Mouse (Mus musculus): Measurements from ENCODE around the gene Xirp1.

Gene Xirp1

DNA sequence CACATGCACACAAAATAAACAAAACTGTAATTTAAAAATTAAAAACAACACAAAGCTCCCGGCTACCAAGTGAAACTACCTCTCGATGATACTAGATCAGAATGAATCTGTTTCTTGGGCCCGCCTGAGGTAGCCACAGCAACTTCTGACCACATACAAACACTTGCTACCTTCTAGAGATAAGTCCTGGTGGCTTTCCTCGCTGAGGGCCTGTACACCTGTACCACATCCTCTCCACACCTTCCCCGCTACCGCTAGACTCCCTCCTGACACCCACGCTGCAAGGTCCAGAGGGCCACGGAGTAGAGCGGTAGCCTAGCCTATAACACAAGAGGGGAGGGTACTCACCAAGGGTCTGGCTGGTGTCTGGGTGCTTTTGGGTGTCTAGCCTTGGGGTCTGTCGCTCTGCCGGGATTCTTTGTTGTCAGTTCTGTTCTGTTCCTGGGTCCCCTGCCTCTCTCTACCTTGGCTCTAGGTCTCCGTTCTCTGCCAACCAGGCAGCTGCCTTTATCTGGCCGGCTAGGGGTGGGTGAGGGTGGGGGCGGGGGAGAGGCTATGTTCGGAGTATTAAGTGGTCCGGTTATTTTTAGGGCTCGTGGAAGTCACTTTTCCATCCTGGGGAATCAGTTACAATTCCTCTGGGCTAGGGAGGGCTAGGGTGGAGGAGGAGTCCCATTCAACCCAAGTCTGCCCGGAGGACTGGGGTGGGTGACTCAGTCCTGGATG, at the start of gene Xirp1:
TSS of gene Xirp1 (minus strand) at position 513 of the 726 bp plus-strand sequence.
- DNase-seq: peak; percentile 34

GRCm38 (mm10) chr9:120073169-120073568, 49.8 kb upstream of the Xirp1 start:
- peak; percentile 69 for DNase-seq

DNA sequence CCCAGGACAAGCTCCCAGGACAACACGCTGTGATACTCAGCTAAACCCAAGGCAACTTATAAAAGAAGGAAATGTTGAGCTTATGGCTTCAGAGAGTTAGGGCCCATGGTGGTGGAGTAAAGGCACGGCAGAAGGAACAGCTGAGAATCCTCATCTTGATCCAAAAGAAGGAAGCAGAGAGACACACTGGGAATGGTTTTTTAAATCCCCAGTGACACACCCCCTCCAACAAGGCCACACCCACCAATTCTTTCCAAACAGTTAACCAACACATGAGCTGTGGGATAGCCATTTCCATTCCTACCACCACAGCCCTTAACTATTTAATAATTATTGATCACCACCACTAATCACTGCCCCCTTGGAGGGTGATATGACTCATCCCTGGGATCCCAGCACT, 47.9 kb upstream of the Xirp1 start:
- DNase-seq: no peak

- no peak for DNase-seq
Observed at GRCm38 (mm10) chr9:120069779-120070178, 46.4 kb upstream of the Xirp1 start, which contains the start of gene Cx3cr1. Cx3cr1 (minus strand) TSS chr9:120069879.

DNA sequence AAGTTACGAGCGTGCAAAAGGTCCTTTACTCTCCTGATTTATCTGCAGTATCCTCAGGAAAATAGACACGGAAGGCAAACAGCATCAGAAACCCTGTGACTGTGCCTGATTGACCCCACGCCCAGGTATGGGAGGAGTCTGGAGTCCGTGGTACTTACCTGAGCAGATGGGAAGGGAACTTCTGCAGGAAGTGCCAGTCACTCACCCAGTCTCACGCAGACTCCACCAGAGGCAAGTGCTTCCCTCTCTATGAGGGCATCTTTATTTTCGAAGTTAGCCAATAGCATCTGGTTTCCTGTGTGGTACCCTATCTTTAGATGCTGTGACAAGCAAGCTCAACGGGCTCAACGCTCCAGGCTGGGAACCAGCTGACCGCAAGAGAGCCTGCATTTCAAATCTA, 44.6 kb upstream of the Xirp1 start:
- DNase-seq: no peak

GRCm38 (mm10) chr9:120067609-120068008, 44.2 kb upstream of the Xirp1 start:
- no peak for DNase-seq

- no peak for DNase-seq
Observed at GRCm38 (mm10) chr9:120064317-120064716, 40.9 kb upstream of the Xirp1 start.

GRCm38 (mm10) chr9:120058730-120059129, 35.3 kb upstream of the Xirp1 start:
- no peak for DNase-seq

DNA sequence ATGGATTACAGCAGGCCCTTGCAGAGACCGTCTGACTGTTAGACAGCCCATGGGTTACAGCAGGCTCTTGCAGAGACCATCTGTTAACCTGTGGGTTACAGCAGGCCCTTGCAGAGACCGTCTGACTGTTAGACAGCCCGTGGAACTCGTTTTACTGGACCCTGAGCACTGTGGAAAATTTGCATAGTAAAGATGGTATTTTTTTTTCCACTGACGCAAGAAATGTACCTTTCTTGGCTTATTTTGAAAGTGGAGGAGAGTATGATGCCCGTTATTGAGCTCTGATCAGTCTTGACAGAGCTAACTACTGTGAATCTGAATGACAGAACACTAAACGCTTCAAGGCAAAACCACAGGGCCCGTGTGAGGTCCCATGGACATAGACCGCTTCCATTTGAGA, 32.8 kb upstream of the Xirp1 start:
- DNase-seq: no peak

- peak; percentile 22 for DNase-seq
Observed at GRCm38 (mm10) chr9:120054545-120055277, 31.3 kb upstream of the Xirp1 start.

DNA sequence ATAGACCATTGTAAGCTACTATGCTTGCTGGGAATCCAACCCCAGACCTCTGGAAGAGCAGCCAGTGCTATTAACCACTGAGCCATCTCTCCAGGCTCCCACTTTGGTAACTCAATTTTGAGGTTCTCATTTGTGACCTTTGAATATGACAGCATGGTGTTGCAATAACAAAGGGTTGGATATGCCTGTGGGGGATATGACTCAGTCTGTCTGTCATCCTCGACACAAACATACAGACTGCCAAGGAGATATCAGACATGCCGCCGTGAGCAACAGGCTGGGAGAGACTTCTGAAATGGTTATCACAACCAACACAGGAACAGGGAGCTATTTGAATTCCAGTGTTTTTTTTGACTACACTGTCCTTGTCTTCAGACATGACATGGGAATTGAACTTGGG, 26.0 kb upstream of the Xirp1 start:
- no peak for DNase-seq

- no peak for DNase-seq
Observed at GRCm38 (mm10) chr9:120048495-120048894, 25.1 kb upstream of the Xirp1 start.

GRCm38 (mm10) chr9:120043115-120043514, 19.7 kb upstream of the Xirp1 start:
- no peak for DNase-seq

DNA sequence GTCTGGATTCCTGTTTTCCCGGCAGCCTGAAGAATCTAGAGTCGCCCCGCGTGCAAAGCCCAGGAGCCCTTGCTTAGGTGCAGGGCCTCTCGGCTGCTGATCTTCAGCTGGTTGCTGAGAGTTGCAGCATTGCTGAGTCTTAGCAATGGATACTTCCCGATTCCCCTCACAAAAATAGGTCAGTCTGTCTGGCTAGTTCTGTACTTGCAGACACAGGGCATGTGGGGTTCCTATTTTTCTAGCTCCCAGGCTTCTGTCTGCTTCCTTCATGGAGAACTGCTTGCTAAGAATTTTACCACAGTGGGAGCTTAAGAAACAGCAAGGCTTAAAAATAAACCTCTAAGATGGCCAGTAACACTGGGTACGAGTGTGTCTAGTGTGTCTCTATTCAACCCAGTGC, 14.0 kb upstream of the Xirp1 start:
- DNase-seq: no peak

DNA sequence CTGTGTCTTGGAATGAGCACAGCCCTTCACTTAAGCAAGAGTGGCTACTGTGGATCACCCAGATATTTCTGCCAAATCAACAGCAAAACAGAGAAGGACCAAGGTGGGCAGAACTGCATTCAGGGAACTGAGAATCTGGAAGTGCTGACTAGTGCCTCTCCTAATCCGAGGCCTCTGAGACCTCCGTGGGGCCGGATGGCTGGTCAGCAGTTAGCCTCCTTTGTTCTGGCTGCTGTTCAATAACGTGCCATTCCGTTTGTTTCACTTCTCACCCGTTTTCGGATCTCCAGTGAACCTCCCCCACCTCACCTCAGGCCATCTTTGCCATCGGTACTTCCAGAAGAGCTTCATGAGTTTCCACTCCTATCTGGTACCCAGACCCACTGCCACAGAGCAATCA, 11.0 kb upstream of the Xirp1 start:
- DNase-seq: no peak

- no peak for DNase-seq
Observed at GRCm38 (mm10) chr9:120032710-120033109, 9.3 kb upstream of the Xirp1 start.

DNA sequence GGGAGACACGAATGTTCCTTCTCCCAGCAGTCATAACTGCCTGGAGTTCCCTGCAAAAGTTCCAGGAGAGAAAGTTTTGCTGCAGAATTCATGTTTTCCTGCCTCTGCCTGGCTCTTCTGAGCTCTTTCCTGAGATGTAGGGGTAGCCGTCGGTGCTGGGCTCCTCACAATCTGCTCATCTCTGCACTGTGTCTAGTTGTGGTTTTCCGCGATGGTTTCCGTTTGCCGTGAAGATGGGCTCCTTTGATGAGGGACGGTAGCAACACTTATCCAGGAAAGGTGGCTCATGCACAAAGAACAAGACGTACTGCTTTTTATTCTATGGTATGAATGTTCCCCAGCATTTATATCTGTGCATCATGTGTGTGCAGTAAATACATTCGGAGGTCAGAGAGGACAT, 7.0 kb upstream of the Xirp1 start:
- no peak for DNase-seq

- no peak for DNase-seq
Observed at GRCm38 (mm10) chr9:120029880-120030279, 6.5 kb upstream of the Xirp1 start.

DNA sequence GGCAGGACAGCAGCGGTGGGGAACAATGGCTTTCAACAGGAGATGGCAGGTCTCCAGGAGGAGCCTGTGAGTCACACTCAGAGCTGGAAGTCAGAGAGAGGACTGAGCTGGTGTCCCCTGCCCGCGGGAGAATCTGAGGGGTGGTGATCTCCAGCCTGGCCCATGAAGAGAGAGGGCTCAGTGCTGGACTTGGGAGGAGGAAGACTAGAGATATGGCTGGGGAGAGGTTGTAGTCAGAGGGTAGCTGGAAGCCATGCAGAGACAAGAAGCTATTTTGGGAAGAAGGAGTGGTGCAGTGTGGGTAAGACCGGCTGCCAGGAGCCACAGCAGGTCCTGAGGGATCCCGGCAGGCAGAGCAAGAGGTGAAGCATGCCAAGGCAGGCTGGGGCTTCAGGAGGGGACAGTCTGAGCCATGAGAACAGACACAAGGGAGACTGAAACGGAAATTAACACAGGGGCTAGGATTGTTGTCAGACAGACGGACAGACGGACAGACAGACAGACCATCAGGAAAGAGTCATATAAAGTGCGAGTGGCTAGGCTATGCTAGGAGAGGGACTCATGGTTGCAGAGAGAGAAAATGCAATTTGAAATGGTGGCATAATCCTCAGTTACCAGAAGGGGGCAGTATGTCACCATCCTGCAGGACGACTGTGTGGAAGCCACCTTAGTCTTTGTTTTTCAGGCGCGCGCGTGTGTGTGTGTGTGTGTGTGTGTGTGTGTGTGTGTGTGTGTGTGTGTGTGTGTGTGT, 4.2 kb upstream of the Xirp1 start:
- DNase-seq: peak; percentile 84

DNA sequence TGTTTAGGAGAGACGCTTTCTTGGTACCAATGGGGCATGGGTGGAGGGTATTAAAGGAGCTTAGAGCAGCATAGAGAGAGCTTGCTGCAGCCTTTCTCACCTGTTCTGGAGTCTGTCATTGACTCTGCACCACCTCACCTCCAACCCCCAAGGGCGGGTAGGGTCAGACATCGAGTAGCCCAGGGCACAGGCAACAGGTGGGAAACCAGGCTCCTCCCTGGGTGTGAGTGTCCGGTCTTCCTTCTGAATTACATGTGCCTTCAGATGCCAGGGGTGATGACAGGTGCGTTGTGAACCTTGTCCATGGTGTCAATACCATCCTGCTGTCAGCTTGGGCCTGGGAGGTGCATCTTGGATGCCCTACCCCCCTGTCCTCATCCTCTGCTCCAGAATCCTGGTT, 1.2 kb upstream of the Xirp1 start:
- DNase-seq: no peak

DNA sequence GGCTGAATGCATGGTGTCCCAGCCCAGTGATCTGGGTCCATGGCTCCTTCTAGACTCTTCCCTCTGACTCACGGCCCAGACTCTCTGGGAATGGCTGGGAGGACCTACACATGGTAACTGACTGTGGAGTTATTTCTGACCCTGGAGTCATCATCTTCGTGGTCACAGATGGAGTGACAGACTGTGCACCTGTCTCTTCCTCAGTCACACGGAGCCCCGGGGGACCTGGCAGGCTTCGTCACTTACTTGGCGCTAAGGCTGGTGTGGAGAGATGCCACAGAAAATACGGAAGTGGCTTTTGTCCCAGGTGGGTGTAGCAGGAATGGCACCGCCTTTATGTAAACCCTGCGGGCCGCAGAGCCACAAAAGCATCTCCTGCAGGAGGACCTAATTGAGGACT, 773 bp upstream of the Xirp1 start:
- peak; percentile 95 for DNase-seq

- no peak for DNase-seq
Observed at GRCm38 (mm10) chr9:120021164-120021563, 2.2 kb downstream of the Xirp1 start.

- peak; percentile 70 for DNase-seq
Observed at GRCm38 (mm10) chr9:120020285-120020890, 3.0 kb downstream of the Xirp1 start.
